Mouse (Mus musculus) retina, postnatal 1 day (tissue): ENCODE measurements around the gene Cers5.
"Not testable (repeated sequence)": the region's sequence is repeated elsewhere in the genome, so short reads cannot be mapped to it uniquely, and the experiment has no call there.

ENCODE experiments used
- DNase-seq: peaks from one replicate; pipeline ENCODE4 v3.0.0-alpha.2; 2012

Cers5 gene

GRCm38 (mm10) chr15:99704881-99705280, 67.8 kb downstream of the Cers5 start:
- no peak for DNase-seq

DNA sequence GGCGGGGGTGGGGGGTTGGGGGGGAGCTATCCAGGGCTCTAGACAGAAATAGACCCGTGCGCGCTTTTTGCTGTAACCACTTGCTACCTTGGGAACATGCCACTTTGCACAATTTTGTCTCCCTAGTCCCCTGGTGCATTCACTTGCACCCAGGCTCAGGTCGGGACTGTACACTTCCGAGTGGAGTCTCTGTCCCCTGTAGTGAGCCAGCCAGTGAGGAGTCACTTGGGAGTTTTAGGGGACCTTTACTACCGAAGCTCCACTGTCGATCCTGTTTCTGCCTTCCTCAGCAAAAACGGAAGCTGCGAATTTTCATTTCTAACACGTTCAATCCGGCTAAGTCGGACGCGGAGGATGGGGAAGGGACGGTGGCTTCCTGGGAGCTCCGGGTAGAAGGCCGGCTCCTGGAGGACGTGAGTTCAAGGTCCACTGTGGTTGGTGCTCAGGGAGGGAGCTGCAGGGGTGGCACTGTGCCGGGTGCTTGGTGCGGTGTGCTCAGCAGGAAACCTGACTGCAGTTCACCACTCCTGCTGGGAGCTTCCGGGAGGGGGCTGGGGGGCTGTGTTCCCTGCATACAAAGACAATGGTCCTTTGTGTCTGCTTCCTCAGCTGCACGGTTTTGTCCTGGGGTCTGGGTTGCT, 68.5 kb downstream of the Cers5 start:
- DNase-seq, result peak; percentile 39

DNA sequence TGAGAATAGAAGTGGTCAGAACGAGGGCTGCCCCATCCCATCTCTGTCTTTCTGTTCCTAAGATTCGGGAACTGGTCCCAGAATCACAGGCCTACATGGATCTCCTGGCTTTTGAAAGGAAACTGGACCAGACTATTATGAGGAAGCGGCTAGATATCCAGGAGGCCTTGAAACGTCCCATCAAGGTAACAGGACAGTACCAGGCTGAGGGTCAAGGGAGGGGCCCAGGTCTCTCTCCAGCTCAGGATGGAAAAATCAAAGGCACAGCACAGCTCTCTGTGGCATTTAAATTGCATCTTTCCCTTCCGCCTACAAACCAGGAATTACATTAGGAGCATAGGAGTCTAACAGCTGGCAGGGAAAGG, 69.0 kb downstream of the Cers5 start:
- DNase-seq, result no peak

GRCm38 (mm10) chr15:99703104-99703503, 69.6 kb downstream of the Cers5 start:
- DNase-seq, result no peak

DNA sequence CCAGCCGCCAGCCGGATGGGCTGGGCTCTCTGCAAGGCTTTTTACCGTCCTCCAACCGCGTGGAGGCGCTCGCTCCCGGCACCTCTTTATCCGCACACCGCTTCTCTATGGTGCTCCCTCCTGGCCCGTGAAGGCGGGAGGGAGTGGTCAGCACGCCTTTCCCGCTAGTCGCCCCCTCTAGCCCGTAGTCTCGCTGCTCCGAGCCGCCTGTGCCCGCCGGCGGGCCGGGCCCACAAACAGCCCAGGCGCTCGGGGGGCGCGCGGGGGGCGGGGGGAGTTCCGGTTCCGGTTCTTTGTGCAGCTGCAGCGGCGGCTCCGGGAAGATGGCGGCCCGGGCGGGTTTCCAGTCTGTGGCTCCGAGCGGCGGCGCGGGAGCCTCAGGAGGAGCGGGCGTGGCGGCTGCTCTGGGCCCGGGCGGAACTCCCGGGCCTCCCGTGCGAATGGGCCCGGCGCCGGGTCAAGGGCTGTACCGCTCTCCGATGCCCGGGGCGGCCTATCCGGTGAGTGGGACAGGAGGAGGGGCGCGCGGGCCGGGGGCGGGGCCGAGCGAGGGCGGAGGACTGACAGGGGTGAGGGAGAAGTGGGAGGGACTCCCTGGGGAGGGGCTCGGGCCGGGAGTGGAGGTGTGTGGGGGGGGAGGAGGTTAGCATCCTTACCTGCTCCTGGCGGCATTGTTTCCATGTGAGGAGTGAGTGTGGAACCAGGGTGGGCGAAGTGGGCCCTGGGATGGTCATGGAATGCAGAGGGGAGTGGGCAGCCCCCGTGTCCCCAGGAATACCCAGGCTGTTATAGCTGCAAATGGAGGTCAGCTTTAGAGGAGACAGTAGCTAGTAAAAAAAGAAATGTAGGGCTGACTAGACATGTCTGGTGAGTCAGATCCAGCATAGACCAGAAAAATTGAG, 70.4 kb downstream of the Cers5 start, which contains the start of gene Smarcd1:
Smarcd1 (plus strand) TSS at position 131 of the 902 bp plus-strand sequence.
- DNase-seq, result peak; percentile 99

DNA sequence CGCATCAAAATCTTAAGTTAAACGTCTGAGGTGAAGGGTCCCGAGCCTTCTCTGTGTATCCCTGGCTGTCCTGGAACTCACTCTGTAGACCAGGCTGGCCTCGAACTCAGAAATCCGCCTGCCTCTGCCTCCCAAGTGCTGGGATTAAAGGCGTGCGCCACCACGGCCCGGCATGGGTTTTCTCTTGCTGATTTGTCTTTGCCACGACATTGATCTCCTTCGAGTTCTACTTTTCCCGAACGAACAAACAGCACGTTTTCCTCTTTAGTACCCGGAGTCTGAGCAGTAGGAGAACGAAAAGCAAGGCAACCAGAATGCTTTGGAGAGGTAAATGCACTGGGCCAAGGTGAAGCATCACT, 71.1 kb downstream of the Cers5 start:
- DNase-seq, result not testable (repeated sequence)

DNA sequence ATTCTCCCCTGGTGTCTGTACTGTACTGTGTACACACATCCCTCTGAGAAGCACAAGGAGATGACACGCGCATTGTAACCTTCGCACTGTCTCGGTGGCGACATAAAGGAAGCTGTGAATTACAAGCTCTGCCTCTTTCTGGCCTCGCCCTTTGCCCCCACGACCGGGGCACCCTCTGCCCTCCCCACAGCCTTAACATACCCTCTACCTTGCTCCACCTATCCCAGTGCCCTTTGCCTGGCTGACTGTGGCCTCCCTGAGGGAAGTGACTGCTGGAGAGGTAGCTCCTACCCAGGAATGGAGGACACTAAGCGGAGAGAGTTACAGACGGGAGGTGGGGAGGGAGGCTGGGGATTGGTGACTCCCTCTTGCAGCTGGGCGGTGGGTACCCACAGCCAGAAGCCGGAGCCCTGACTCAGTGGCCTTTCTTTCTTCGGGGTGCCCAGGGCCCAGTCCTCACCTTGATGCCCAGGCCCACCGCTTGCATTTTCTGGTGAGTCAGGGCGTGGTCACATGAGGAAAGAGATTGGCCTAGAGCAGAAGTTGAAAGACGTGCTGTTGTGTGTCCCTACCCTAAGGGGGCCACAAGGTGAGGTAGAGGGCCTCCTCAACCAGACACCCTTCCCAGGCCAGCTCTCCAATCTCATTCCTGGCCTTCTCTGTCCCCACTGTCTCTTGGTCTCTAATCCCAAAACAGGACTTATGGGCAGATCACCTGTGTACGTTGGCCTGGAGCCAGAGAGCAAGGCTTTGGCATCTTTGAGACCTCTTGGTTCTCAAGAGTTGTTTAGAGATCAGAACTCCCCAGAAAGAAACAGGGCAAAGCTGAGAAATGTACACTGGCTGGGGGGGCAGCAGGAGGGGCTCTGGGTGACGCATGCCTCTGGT, 72.2 kb downstream of the Cers5 start:
- DNase-seq, result no peak

- no peak for DNase-seq
Measured at GRCm38 (mm10) chr15:99699715-99700114, 73.0 kb downstream of the Cers5 start.

DNA sequence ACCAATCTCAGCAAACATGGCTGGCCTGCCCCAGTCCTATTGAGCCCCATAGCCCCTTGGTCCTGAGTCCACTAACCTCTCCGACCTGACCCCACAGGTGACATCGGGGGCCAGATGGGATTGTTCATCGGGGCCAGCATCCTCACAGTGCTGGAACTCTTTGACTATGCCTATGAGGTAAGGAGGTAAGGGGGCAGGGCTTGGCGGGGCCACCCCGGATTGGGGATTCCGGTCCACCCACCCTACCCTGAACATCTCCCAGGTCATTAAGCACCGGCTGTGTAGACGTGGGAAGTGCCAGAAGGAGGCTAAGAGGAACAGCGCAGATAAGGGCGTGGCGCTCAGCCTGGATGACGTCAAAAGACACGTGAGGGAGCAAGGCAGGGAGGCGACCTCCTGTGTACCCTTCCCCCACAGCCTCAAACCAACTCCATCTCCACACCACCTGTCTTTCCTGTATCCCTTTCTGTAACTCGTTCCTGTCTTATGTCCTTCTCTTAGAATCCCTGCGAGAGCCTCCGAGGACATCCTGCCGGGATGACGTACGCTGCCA, 74.1 kb downstream of the Cers5 start:
- no peak for DNase-seq

- DNase-seq, result no peak
Measured at GRCm38 (mm10) chr15:99697309-99697708, 75.4 kb downstream of the Cers5 start.

GRCm38 (mm10) chr15:99691976-99692375, 80.7 kb downstream of the Cers5 start:
- DNase-seq, result no peak

- DNase-seq, result no peak
Measured at GRCm38 (mm10) chr15:99690924-99691323, 81.8 kb downstream of the Cers5 start.

DNA sequence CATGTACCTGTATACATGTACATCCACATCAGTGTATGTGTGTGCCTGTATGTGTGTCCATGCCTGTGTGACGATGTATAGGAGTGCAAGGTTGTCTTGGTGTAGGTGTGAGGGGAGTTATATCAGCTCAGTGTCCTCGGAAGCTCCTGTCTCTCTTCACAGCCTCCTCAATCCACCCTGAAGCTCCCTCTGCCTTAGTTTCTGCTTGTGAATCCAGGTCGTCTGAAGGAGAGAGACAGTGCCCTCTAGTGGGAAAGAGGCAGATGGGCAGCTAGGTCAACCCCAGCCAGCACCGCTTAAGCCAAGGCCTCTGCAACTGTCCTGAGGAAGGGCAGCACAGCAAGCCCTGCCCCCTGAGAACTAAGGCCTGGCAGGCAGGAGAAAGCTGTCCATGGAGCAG, 84.0 kb downstream of the Cers5 start:
- DNase-seq, result peak; percentile 86
